12 mouse cellular contexts compared by ENCODE assay signal in genomic region chr4:150865371-150865770, GRCm38 (mm10). TPM values are rescaled to one million over a fixed set of nuclear protein-coding genes. Genes with fewer than 3 reads are reported as not detected.
A peak's percentile ranks its signal among the peaks of the same experiment; 100 is the strongest.
DNase-seq lines count a peak whose midpoint lies in the region; ATAC-seq and TF ChIP-seq lines count a peak whose summit lies in the region.
"Had no signal": no experiment of that assay in that cellular context is flagged by ENCODE, and none has a peak within 500 bp of the region (broad histone marks: within the 10 kb centered on the region; RNA-seq: fewer than 3 reads in every experiment).

No protein-coding gene starts in this region.

- no peak overlapping the region for H3K9ac ChIP-seq in kidney, postnatal 0 days (ENCODE audit: low read depth, low read length)
- H3K9ac ChIP-seq in kidney, embryonic 15.5 days = no peak overlapping the region
- H3K9ac ChIP-seq: neural tube, embryonic 13.5 days had no signal

- H3K4me1 ChIP-seq in kidney, postnatal 0 days (replicated peaks; ENCODE audit: insufficient read depth, low read length) = peaks cover 10% of the 10 kb centered on the region; the same call in 1 of the 2 replicates
- H3K4me1 ChIP-seq in kidney, embryonic 15.5 days = peaks cover 20% of the 10 kb centered on the region; the same call in 1 of the 2 replicates

- H3K4me3 ChIP-seq in kidney, postnatal 0 days (replicated peaks; ENCODE audit: low read depth, low read length) = no peak overlapping the region
- H3K4me3 ChIP-seq in kidney, embryonic 15.5 days (replicated peaks) = no peak overlapping the region
- H3K4me3 ChIP-seq: neural tube, embryonic 13.5 days had no signal

- H3K27me3 ChIP-seq in kidney, postnatal 0 days (ENCODE audit: insufficient read depth, low read length) = no peaks in the 10 kb centered on the region
- H3K27me3 ChIP-seq in kidney, embryonic 15.5 days = no peaks in the 10 kb centered on the region
- H3K27me3 ChIP-seq: neural tube, embryonic 13.5 days had no signal

- ATAC-seq in CD4-positive, CD25-positive, alpha-beta regulatory T cell, adult 4 months = no peak
- ATAC-seq in kidney, postnatal 0 days (replicated peaks; ENCODE audit: low FRiP score, low read depth) = no peak
- ATAC-seq in kidney, embryonic 15.5 days (replicated peaks; ENCODE audit: low FRiP score) = no peak
- ATAC-seq: inflammation-experienced regulatory T-cells, adult 6 months had no signal

- peak; percentile 66 for DNase-seq in CD4-positive, CD25-positive, alpha-beta regulatory T cell, adult 2 months (ENCODE audit: low read depth, low spot score)
- peak; percentile 72 for DNase-seq in kidney, postnatal 0 days (ENCODE audit: low spot score)
- peak; percentile 29 for DNase-seq in urinary bladder, postnatal 14 days (ENCODE audit: low spot score)
- no peak for DNase-seq in urinary bladder, postnatal 4 days (ENCODE audit: low spot score in 2 of 2)
- no peak for DNase-seq in adrenal gland, adult 2 months
- DNase-seq in left cerebral cortex, adult 9 months (ENCODE audit: low spot score in 2 of 2) = no peak
- DNase-seq: cerebellum, adult 2 months had no signal

- no peak overlapping the region for H3K4me2 ChIP-seq in kidney, postnatal 0 days (ENCODE audit: low read length)
- H3K4me2 ChIP-seq in kidney, embryonic 15.5 days = no peak overlapping the region
- H3K4me2 ChIP-seq: neural tube, embryonic 13.5 days had no signal

- H3K9me3 ChIP-seq in kidney, postnatal 0 days (replicated peaks; ENCODE audit: low read length) = no peaks in the 10 kb centered on the region
- no peaks in the 10 kb centered on the region for H3K9me3 ChIP-seq in kidney, embryonic 15.5 days (replicated peaks)
- H3K9me3 ChIP-seq: neural tube, embryonic 13.5 days had no signal

- peaks cover 30% of the 10 kb centered on the region; the same call in 1 of the 2 replicates for H3K36me3 ChIP-seq in kidney, postnatal 0 days (ENCODE audit: insufficient read depth, low read length)
- peaks cover 37% of the 10 kb centered on the region for H3K36me3 ChIP-seq in kidney, embryonic 15.5 days

- peak; percentile 77 for TF ChIP-seq CTCF in kidney, postnatal 0 days (IDR thresholded peaks at IDR 0.05; ENCODE audit: low read depth)

- no peak overlapping the region for H3K27ac ChIP-seq in kidney, postnatal 0 days
- no peak overlapping the region for H3K27ac ChIP-seq in kidney, embryonic 15.5 days
- H3K27ac ChIP-seq: macrophage; neural tube, embryonic 13.5 days had no signal

RNA-seq across cellular contexts. Expression of gene Errfi1, which starts 11.7 kb away (rescaled TPM):
- 1 to 10 TPM; 1.4 to 2.7 TPM for polyA plus RNA-seq in CD4-positive, CD25-positive, alpha-beta regulatory T cell, adult 4 months (2017; shearing (Covaris generic))
- polyA plus RNA-seq in kidney, postnatal 0 days (2015; fragmentation: Nextera tagmentation; extraction: Ambion mirVana) = 34.1 and 35.5 TPM in 2 replicates
- 29.3 and 34.2 TPM in 2 replicates for polyA plus RNA-seq in kidney, embryonic 15.5 days (2015; fragmentation: Nextera tagmentation; extraction: Ambion mirVana)
- 10 to 100 TPM; 41.7 to 49.8 TPM for total RNA-seq in adrenal gland, adult 2 months (2021)
- polyA plus RNA-seq in adrenal gland, adult 2 months (2012; rRNA removed) = 12.1 and 12.6 TPM in 2 replicates

RNA-seq across cellular contexts. Expression of gene Park7, which starts 48.9 kb away (rescaled TPM):
- polyA plus RNA-seq in CD4-positive, CD25-positive, alpha-beta regulatory T cell, adult 4 months (2017; shearing (Covaris generic)) = 100 to 1,000 TPM; 550 to 588 TPM
- polyA plus RNA-seq in kidney, postnatal 0 days (2015; fragmentation: Nextera tagmentation; extraction: Ambion mirVana) = 419 and 424 TPM in 2 replicates
- 391 and 393 TPM in 2 replicates for polyA plus RNA-seq in kidney, embryonic 15.5 days (2015; fragmentation: Nextera tagmentation; extraction: Ambion mirVana)
- 100 to 1,000 TPM; 274 to 292 TPM for total RNA-seq in adrenal gland, adult 2 months (2021)
- polyA plus RNA-seq in adrenal gland, adult 2 months (2012; rRNA removed) = 73.0 and 78.6 TPM in 2 replicates

RNA-seq across cellular contexts. Expression of gene Tnfrsf9, which starts 49.0 kb away (rescaled TPM):
- 100 to 1,000 TPM; 209 to 263 TPM for polyA plus RNA-seq in CD4-positive, CD25-positive, alpha-beta regulatory T cell, adult 4 months (2017; shearing (Covaris generic))
- polyA plus RNA-seq in kidney, postnatal 0 days (2015; fragmentation: Nextera tagmentation; extraction: Ambion mirVana) = 0.13 TPM in 2 replicates
- polyA plus RNA-seq in kidney, embryonic 15.5 days (2015; fragmentation: Nextera tagmentation; extraction: Ambion mirVana) = 0.32 and 0.40 TPM in 2 replicates
- total RNA-seq in adrenal gland, adult 2 months (2021) = under 1 TPM in 1 of 2 experiments, not detected in 1; 0.45 TPM
- polyA plus RNA-seq in adrenal gland, adult 2 months (2012; rRNA removed) = 0.10 TPM in 1 of 2 replicates, not detected in the other

Comparison
In these comparisons a context has a peak if more than half of its experiments do, and no peak if none do; other contexts are left out.
1. DNase-seq: peak in CD4-positive, CD25-positive, alpha-beta regulatory T cell, adult 2 months (single experiment), kidney, postnatal 0 days (single experiment) and urinary bladder, postnatal 14 days (single experiment); none in urinary bladder, postnatal 4 days (0 of 2), adrenal gland, adult 2 months (single experiment) and left cerebral cortex, adult 9 months (0 of 2).
2. RNA of gene Tnfrsf9, which starts 49.0 kb away (polyA plus RNA-seq): 209 to 263 TPM in CD4-positive, CD25-positive, alpha-beta regulatory T cell, adult 4 months; 0.32 to 0.40 TPM in kidney, embryonic 15.5 days, 0.13 TPM in kidney, postnatal 0 days and 0.10 TPM in adrenal gland, adult 2 months; every median in the first group is over 100 times any median in the second.